Mouse (Mus musculus) neural tube, embryonic 15.5 days (tissue): ENCODE measurements around the gene Krt39. TPM values are rescaled to one million over a fixed set of nuclear protein-coding genes. Genes with fewer than 3 reads are reported as not detected.
A peak's percentile ranks its signal among the peaks of the same experiment; 100 is the strongest.

Source experiments
- ATAC-seq: fragments of 200-750 bp; cut with Nextera tagmentation; 2 replicates; pipeline ENCODE4 v1.8.0; 2017; ENCODE audit warnings: mild to moderate bottlenecking, moderate TSS enrichment, moderate library complexity; ENCODE audit not compliant: low FRiP score
- H3K27ac ChIP-seq: fragments of 300-500 bp; sonication (generic); replicated peaks from 2 replicates; pipeline ENCODE4 v1.5.1; 2015; ENCODE audit warnings: mild to moderate bottlenecking, inconsistent platforms
- H3K27me3 ChIP-seq: fragments of 300-500 bp; sonication (generic); replicated peaks from 2 replicates; pipeline ENCODE4 v1.6.1; 2015; ENCODE audit warnings: inconsistent platforms
- H3K36me3 ChIP-seq: fragments of 300-500 bp; sonication (generic); 2 replicates; pipeline ENCODE4 v1.6.1; 2015; ENCODE audit warnings: inconsistent platforms
- H3K4me1 ChIP-seq: fragments of 300-500 bp; sonication (generic); 2 replicates; pipeline ENCODE4 v1.6.1; 2015; ENCODE audit warnings: inconsistent platforms
- H3K4me2 ChIP-seq: fragments of 300-500 bp; sonication (generic); 2 replicates; pipeline ENCODE4 v1.6.1; 2015; ENCODE audit warnings: inconsistent platforms, mild to moderate bottlenecking, moderate library complexity
- H3K4me3 ChIP-seq: fragments of 300-500 bp; sonication (generic); replicated peaks from 2 replicates; pipeline ENCODE4 v1.5.1; 2015; ENCODE audit warnings: mild to moderate bottlenecking, inconsistent platforms
- H3K9ac ChIP-seq: fragments of 300-500 bp; sonication (generic); replicated peaks from 2 replicates; pipeline ENCODE4 v1.6.1; 2015; ENCODE audit warnings: mild to moderate bottlenecking, inconsistent platforms
- H3K9me3 ChIP-seq: fragments of 300-500 bp; sonication (generic); replicated peaks from 2 replicates; pipeline ENCODE4 v1.6.1; 2016; ENCODE audit warnings: inconsistent platforms
- WGBS: fragments of 180-500 bp; shearing (Covaris S2); methylation state at CpG from one replicate; pipeline ENCODE4 v1.1.7; 2015; ENCODE audit warnings: mixed read lengths; 5-methylcytosine and 5-hydroxymethylcytosine counted together
- polyA plus RNA-seq: library from polyadenylated mRNA; unstranded; fragments of >200 nt; fragmentation: Nextera tagmentation; extraction: Ambion mirVana; gene quantifications from 2 replicates; pipeline ENCODE4 v1.2.1, GENCODE M21; 2015

Krt39 gene
- polyA plus RNA-seq: not detected in 2 replicates

GRCm38 (mm10) chr11:99521288-99521860, at the start of gene Krt39:
Gene Krt39 (minus strand): TSS chr11:99521338.
- no peaks in the 10 kb centered on the region for H3K36me3 ChIP-seq
- H3K4me3 ChIP-seq: no peak within 1 kb of the TSS
- no peaks in the 10 kb centered on the region for H3K4me1 ChIP-seq
- no peak within 1 kb of the TSS for H3K4me2 ChIP-seq
- H3K27ac ChIP-seq: no peak within 1 kb of the TSS
- no peak within 1 kb of the TSS for H3K9ac ChIP-seq
- no peak for ATAC-seq
- no peaks in the 10 kb centered on the region for H3K27me3 ChIP-seq
- no peaks in the 10 kb centered on the region for H3K9me3 ChIP-seq
- 77% methylated on average over 13 of the region's 13 CpGs for WGBS

- Histone ChIP-seq H3K4me3 (no peak within 1 kb of the TSS), H3K9ac (no peak within 1 kb of the TSS), H3K4me2 (no peak within 1 kb of the TSS), H3K4me1 (no peaks in the 10 kb centered on the region), H3K9me3 (no peaks in the 10 kb centered on the region), H3K27ac (no peak within 1 kb of the TSS), H3K27me3 (no peaks in the 10 kb centered on the region), H3K36me3 (no peaks in the 10 kb centered on the region)
- no peak for ATAC-seq
- 53% methylated on average over 7 of the region's 7 CpGs for WGBS
Observed at GRCm38 (mm10) chr11:99566530-99566929, 45.4 kb upstream of the Krt39 start, which contains the start of gene Krtap3-1. Gene Krtap3-1 (minus strand): TSS chr11:99566630.

- H3K4me2 ChIP-seq: no peak overlapping the region
- no peaks in the 10 kb centered on the region for H3K36me3 ChIP-seq
- H3K27ac ChIP-seq: no peak overlapping the region
- WGBS: 80% methylated on average over 6 of the region's 6 CpGs
- no peaks in the 10 kb centered on the region for H3K4me1 ChIP-seq
- H3K9ac ChIP-seq: no peak overlapping the region
- no peak overlapping the region for H3K4me3 ChIP-seq
- ATAC-seq: no peak
- no peaks in the 10 kb centered on the region for H3K9me3 ChIP-seq
- no peaks in the 10 kb centered on the region for H3K27me3 ChIP-seq
Observed at GRCm38 (mm10) chr11:99562580-99562979, 41.4 kb upstream of the Krt39 start.

- ATAC-seq: no peak
- no peaks in the 10 kb centered on the region for H3K4me1 ChIP-seq
- H3K36me3 ChIP-seq: no peaks in the 10 kb centered on the region
- H3K27me3 ChIP-seq: no peaks in the 10 kb centered on the region
- no peak within 1 kb of the TSS for H3K9ac ChIP-seq
- no peaks in the 10 kb centered on the region for H3K9me3 ChIP-seq
- 93% methylated on average over 9 of the region's 9 CpGs for WGBS
- H3K4me3 ChIP-seq: no peak within 1 kb of the TSS
- H3K27ac ChIP-seq: no peak within 1 kb of the TSS
- H3K4me2 ChIP-seq: no peak within 1 kb of the TSS
Observed at GRCm38 (mm10) chr11:99559366-99559765, 38.2 kb upstream of the Krt39 start, which contains the start of gene Gm11939. Gene Gm11939 (minus strand): TSS chr11:99559466.

GRCm38 (mm10) chr11:99557976-99558745, 37.0 kb upstream of the Krt39 start:
- 86% methylated on average over 3 of the region's 3 CpGs for WGBS
- H3K27ac ChIP-seq: no peak overlapping the region
- no peak overlapping the region for H3K9ac ChIP-seq
- no peaks in the 10 kb centered on the region for H3K27me3 ChIP-seq
- H3K4me2 ChIP-seq: no peak overlapping the region
- no peaks in the 10 kb centered on the region for H3K4me1 ChIP-seq
- no peak overlapping the region for H3K4me3 ChIP-seq
- H3K36me3 ChIP-seq: no peaks in the 10 kb centered on the region
- ATAC-seq: no peak
- no peaks in the 10 kb centered on the region for H3K9me3 ChIP-seq

- Histone ChIP-seq H3K36me3 (no peaks in the 10 kb centered on the region), H3K9ac (no peak within 1 kb of the TSS), H3K27me3 (no peaks in the 10 kb centered on the region), H3K4me2 (no peak within 1 kb of the TSS), H3K4me1 (no peaks in the 10 kb centered on the region), H3K4me3 (no peak within 1 kb of the TSS), H3K9me3 (no peaks in the 10 kb centered on the region), H3K27ac (no peak within 1 kb of the TSS)
- WGBS: 87% methylated on average over 2 of the region's 2 CpGs
- ATAC-seq: no peak
Observed at GRCm38 (mm10) chr11:99556753-99557152, 35.6 kb upstream of the Krt39 start, which contains the start of gene Krtap3-2. Gene Krtap3-2 (minus strand): TSS chr11:99556853.

- no peak for ATAC-seq
- no peak overlapping the region for H3K4me2 ChIP-seq
- H3K4me1 ChIP-seq: no peaks in the 10 kb centered on the region
- no peaks in the 10 kb centered on the region for H3K36me3 ChIP-seq
- no peak overlapping the region for H3K4me3 ChIP-seq
- H3K27ac ChIP-seq: no peak overlapping the region
- H3K27me3 ChIP-seq: no peaks in the 10 kb centered on the region
- no peak overlapping the region for H3K9ac ChIP-seq
- WGBS: 94% methylated on average over 2 of the region's 2 CpGs
- H3K9me3 ChIP-seq: no peaks in the 10 kb centered on the region
Observed at GRCm38 (mm10) chr11:99556195-99556594, 35.1 kb upstream of the Krt39 start.

GRCm38 (mm10) chr11:99550765-99551164, 29.6 kb upstream of the Krt39 start, which contains the start of gene Krtap3-3:
Gene Krtap3-3 (minus strand): TSS chr11:99550865.
- 30% methylated on average over 4 of the region's 4 CpGs for WGBS
- H3K27me3 ChIP-seq: no peaks in the 10 kb centered on the region
- ATAC-seq: no peak
- no peak within 1 kb of the TSS for H3K9ac ChIP-seq
- no peaks in the 10 kb centered on the region for H3K9me3 ChIP-seq
- H3K4me3 ChIP-seq: no peak within 1 kb of the TSS
- H3K36me3 ChIP-seq: no peaks in the 10 kb centered on the region
- H3K4me1 ChIP-seq: no peaks in the 10 kb centered on the region
- no peak within 1 kb of the TSS for H3K4me2 ChIP-seq
- H3K27ac ChIP-seq: no peak within 1 kb of the TSS

- no peak for ATAC-seq
- H3K27me3 ChIP-seq: no peaks in the 10 kb centered on the region
- H3K9ac ChIP-seq: no peak overlapping the region
Observed at GRCm38 (mm10) chr11:99547892-99548291, 26.8 kb upstream of the Krt39 start.

GRCm38 (mm10) chr11:99539721-99540120, 18.6 kb upstream of the Krt39 start:
- H3K4me2 ChIP-seq: peak overlapping the region; percentile 1; the same call in 1 of the 2 replicates
- H3K27me3 ChIP-seq: no peaks in the 10 kb centered on the region
- H3K9me3 ChIP-seq: no peaks in the 10 kb centered on the region
- H3K36me3 ChIP-seq: no peaks in the 10 kb centered on the region
- no peak overlapping the region for H3K9ac ChIP-seq
- no peaks in the 10 kb centered on the region; the same call in 1 of the 2 replicates for H3K4me1 ChIP-seq
- ATAC-seq: no peak
- no peak overlapping the region for H3K27ac ChIP-seq
- no peak overlapping the region for H3K4me3 ChIP-seq
- WGBS: 66% methylated on average over 9 of the region's 9 CpGs

More at GRCm38 (mm10) chr11:99547892-99548291, 26.8 kb upstream of the Krt39 start:
- Histone ChIP-seq H3K4me2 (no peak overlapping the region), H3K27ac (no peak overlapping the region), H3K36me3 (no peaks in the 10 kb centered on the region), H3K4me3 (no peak overlapping the region), H3K4me1 (no peaks in the 10 kb centered on the region), H3K9me3 (no peaks in the 10 kb centered on the region)

GRCm38 (mm10) chr11:99514098-99514497, 7.0 kb downstream of the Krt39 start:
- WGBS: 90% methylated on average over 8 of the region's 8 CpGs
- no peak overlapping the region for H3K4me3 ChIP-seq

More at GRCm38 (mm10) chr11:99514098-99514497, 7.0 kb downstream of the Krt39 start:
- no peaks in the 10 kb centered on the region for H3K27me3 ChIP-seq
- ATAC-seq: no peak
- no peaks in the 10 kb centered on the region for H3K36me3 ChIP-seq
- H3K27ac ChIP-seq: no peak overlapping the region
- no peak overlapping the region for H3K9ac ChIP-seq
- no peaks in the 10 kb centered on the region for H3K9me3 ChIP-seq
- no peak overlapping the region for H3K4me2 ChIP-seq
- no peaks in the 10 kb centered on the region for H3K4me1 ChIP-seq
